Mouse (Mus musculus): ENCODE data around the gene Ralgapb.

DNA sequence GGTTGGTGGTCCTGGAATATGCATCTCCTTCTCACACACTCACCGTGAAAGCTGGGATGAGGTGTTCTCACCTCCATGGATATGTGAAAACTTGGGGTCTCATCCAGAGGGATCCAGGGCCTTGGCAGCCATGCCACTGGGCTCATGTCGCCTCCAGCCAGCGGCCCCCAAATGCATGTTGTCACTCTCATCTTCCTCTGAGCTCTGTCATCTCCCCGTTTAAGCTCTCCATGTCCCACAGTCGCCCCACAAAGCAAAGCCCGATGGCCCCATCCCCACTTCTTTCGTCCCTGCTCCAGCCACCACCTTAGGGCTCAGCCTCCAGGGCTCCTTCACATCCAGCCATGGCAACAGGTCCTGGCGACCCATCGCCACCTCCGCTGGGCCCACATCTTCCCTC is 97.4 kb downstream of the Ralgapb start:
- TF ChIP-seq CTCF (IDR thresholded peaks at IDR 0.05; ENCODE audit: borderline replicate concordance, control insufficient read depth, extremely low read depth, insufficient read depth, low read length, poor library complexity) (no peak), POLR2A (IDR thresholded peaks at IDR 0.05; ENCODE audit: control insufficient read depth, extremely low read depth, insufficient read depth, low read length, poor library complexity) (no peak)
